Mouse (Mus musculus) myocyte (in vitro differentiated cells): ENCODE results near the gene Lamc2.

Source experiments
- CEBPB ChIP-seq: IDR thresholded peaks from 2 replicates; pipeline ENCODE4 v1.6.1; 2011; ENCODE audit warnings: mild to moderate bottlenecking, moderate library complexity; ENCODE audit not compliant: poor library complexity, insufficient read depth, severe bottlenecking
- E2F4 ChIP-seq: IDR thresholded peaks from one replicate; pipeline ENCODE4 v1.6.1; 2011; ENCODE audit warnings: mild to moderate bottlenecking, control low read depth, moderate library complexity; ENCODE audit not compliant: insufficient read depth
- MAX ChIP-seq: IDR thresholded peaks from one replicate; pipeline ENCODE4 v1.6.1; 2011; ENCODE audit warnings: low read depth, mild to moderate bottlenecking, control low read depth
- MYOD1 ChIP-seq, 3 experiments: IDR thresholded peaks; one replicate each; pipeline ENCODE4 v1.6.1; 2011; ENCODE audit warnings: control low read depth in 2 of 3, low read depth in 2 of 3, mild to moderate bottlenecking in 2 of 3, moderate library complexity in 1 of 3; ENCODE audit not compliant: insufficient read length in 2 of 3, control insufficient read depth in 1 of 3
- MYOG ChIP-seq, 3 experiments: IDR thresholded peaks; one replicate each; pipeline ENCODE4 v1.6.1; 2011; ENCODE audit warnings: control low read depth in 2 of 3, low read depth in 2 of 3, mild to moderate bottlenecking in 2 of 3; ENCODE audit not compliant: insufficient read length in 2 of 3, control insufficient read depth in 1 of 3, insufficient read depth in 1 of 3
- POLR2A ChIP-seq: IDR thresholded peaks from one replicate; pipeline ENCODE4 v1.6.1; 2011; ENCODE audit warnings: low read depth, mild to moderate bottlenecking, control low read depth, moderate library complexity; ENCODE audit not compliant: insufficient read length
- POLR2AphosphoS2 ChIP-seq: IDR thresholded peaks from one replicate; pipeline ENCODE4 v1.6.1; 2011; ENCODE audit warnings: low read depth, control low read depth; ENCODE audit not compliant: insufficient read length
- REST ChIP-seq: IDR thresholded peaks from one replicate; pipeline ENCODE4 v1.6.1; 2011; ENCODE audit warnings: mild to moderate bottlenecking, control low read depth, moderate library complexity; ENCODE audit not compliant: insufficient read depth, insufficient read length
- SRF ChIP-seq: IDR thresholded peaks from one replicate; pipeline ENCODE4 v1.6.1; 2011; ENCODE audit warnings: low read depth; ENCODE audit not compliant: control insufficient read depth, insufficient read length
- TCF12 ChIP-seq: IDR thresholded peaks from one replicate; pipeline ENCODE4 v1.6.1; 2011; ENCODE audit warnings: mild to moderate bottlenecking, control low read depth; ENCODE audit not compliant: poor library complexity, insufficient read depth, severe bottlenecking
- USF1 ChIP-seq: IDR thresholded peaks from one replicate; pipeline ENCODE4 v1.6.1; 2011; ENCODE audit warnings: low read depth, mild to moderate bottlenecking, control low read depth, moderate library complexity

DNA sequence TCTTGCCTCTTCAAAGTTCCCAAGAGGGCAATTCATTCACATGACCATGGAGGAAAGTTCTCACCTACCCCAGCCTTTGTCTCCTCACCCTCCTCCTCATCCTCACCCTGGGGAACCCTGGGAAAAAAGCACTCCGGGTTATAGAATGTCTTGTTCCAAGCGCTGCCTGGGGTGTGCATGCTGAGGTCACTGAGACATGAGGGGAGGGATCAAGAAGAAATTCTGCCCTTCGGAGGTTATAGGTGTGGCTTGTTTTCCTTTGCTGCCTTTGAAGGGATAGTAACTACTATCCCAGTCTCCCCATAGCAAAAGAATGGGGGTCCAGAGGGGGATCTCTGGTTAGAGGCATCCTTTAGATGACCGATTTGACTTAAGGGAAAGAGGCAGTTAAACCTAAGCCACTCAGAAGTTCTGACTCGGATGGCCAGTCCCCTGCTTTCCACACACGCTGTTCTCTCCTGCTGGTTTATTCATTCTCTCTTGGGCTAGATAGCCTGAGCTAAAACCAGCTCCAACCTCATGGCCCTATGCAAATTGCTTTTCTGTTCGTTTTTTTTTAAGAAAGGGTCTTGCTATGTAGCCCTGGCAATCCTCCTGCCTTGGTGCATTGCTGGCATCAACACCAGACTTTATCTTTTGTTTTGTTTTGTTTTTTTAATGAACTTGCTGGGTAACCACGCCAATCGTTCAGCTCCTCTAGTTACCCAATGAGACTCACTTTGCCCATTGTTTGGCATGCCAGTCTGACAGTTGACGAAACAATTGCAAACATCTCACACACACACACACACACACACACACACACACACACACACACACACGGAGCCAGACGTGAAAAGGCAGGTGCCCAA lies 91.8 kb downstream of the Lamc2 start:
- no peak for TF ChIP-seq POLR2A
- no peak for TF ChIP-seq MAX
- no peak for TF ChIP-seq E2F4
- no peak for TF ChIP-seq CEBPB
- TF ChIP-seq MYOG (IDR thresholded peaks at IDR 0.05; ENCODE audit: control insufficient read depth in 1 of 3, insufficient read depth in 1 of 3, insufficient read length in 2 of 3, low read depth in 2 of 3): no peak
- TF ChIP-seq SRF: no peak
- no peak for TF ChIP-seq USF1
- no peak for TF ChIP-seq MYOD1 (IDR thresholded peaks at IDR 0.05; ENCODE audit: control insufficient read depth in 1 of 3, insufficient read length in 2 of 3, low read depth in 2 of 3)
- TF ChIP-seq POLR2AphosphoS2: no peak
- no peak for TF ChIP-seq TCF12
- no peak for TF ChIP-seq REST
